Mouse (Mus musculus): ENCODE data around the gene Lrrc66.
"Not testable (repeated sequence)": the region's sequence is repeated elsewhere in the genome, so short reads cannot be mapped to it uniquely, and the experiment has no call there.

Lrrc66 gene

DNA sequence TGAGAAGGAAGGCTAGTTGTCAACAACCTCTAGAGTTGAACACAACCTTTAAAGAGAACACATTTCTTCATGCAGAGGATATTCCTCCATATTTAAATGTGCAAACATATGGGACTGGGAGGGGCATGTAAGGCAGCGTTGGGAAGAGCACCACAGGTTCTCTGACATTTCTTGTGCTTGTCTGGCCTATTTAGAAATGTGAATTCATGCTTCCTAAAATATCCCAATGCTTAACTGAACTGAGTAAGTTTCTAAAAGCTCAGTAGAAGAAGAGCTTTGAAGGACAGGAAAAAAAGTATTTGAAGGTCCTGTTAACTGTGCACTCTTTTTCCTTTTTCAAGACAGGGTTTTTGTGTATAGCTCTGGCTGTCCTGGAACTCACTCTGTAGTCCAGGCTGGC is 13.4 kb downstream of the Lrrc66 start:
- in situ Hi-C loops (cut with MboI, MseI): no loop called here

DNA sequence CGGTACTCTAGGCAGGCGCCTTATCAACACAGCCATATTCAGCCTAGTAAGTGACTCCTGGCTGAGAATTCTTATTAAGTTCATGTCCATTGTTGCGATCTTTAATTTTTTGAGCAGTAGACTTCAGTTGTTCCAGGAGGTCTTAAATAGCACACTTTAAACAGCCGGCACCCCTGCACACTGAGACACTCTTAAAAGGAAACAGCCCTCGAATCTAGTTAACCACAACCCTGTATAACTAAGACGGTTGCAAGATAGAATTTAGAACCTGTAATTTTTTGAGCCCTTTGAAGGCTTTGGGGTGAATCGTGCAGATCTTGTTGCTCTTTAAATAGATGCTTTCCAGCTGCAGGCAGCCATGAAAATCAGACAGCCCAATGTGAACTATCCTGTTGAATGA is 17.1 kb downstream of the Lrrc66 start:
- in situ Hi-C loops (cut with MboI, MseI): no loop called here

DNA sequence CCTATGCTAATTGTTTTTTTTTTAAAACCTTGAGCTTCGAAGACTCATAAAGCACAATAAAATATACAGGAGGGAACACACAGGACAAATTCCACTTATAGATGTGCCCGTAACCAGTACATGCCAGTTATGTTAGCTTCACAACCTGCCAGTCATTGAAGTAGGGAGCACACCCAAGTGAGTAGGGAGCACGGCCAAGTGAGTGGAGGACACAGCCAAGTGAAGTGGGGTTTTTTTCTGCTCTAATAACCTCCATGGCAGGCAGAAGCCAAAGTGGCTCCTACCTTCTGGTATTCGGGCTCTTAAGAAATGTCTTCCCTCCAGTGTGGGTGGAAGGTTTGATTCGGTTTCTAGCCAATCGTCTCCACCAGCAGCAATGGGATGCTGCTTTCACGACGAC is 19.0 kb downstream of the Lrrc66 start:
- in situ Hi-C loops (cut with MboI, MseI): no loop called here

DNA sequence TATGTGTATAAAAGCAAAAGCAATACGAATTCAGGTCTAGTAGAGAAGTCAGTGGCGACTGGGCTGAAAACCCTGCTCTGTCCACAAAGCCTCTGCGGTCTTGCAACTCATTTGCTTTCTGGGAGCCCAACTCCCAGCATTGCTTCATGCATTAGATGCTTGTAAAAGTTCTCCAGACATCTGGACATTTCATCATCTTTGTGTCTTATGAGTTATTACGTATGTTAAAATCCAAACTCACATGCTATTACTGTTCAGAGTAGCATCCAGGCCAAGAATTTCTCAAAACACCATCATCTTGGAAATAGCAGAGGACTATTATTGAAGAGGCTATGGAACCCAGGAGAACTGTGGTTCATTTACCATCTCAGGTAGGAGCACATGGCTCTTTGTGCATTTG is 21.3 kb downstream of the Lrrc66 start:
- in situ Hi-C loops (cut with MboI, MseI): no loop called here

DNA sequence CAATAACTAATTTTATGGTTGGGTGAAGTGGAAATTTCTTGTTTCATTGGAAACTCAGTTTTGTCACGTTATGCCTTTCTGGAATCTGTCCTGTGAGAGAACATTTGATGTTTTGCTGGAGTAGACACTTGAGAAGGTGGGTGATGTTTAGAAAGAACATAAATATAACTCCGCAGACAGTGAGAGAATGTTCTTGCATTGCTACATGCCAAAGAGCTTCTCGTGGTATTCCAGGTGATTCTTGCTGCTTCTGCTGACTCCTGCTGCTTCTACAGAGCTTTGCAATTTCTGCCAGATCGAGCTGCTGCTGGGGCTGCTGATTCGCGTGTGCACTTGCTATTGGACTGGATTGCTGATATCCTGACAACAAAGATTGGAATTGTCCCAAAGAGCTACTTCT is 27.4 kb downstream of the Lrrc66 start:
- in situ Hi-C loops (cut with MboI, MseI): no loop called here

DNA sequence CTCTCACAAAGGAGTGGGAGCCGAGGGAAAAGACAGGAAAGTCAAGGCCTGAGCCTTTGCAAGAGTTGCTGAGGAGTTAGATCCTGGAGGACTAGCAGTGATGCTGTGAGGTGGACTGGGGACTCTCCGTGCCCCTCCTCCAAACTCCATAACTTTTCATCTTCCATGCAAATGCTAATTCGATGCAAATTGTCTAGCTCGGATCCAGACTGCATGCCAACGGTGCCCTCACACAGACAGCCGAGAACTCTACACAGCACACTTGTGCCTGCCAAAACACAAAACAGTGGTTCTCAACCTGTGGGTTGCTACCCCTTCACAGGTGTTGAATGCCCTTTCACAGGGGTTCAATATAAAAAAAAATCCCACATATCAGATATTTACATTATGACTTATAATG is 27.8 kb downstream of the Lrrc66 start:
- in situ Hi-C loops (cut with MboI, MseI): no loop called here

DNA sequence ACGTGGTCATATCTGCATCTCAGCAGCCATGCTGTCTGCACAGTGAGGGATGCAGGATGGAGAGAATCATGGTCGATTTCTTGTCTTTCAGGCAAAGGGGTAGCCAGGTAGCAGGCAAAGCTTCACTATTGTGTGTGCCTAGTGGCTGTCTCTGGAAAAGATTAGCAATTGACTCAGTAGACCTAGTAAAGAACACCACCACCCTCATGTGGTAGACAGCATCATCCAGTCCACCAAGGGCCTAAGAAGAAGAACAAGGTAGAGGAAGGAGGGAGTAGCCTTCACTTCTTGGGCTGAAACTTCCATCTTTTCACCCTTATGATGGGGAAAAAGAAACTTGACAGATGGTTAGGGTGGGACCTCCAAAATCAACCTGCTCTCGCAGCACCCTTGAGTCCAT is 29.5 kb downstream of the Lrrc66 start:
- in situ Hi-C loops (cut with MboI, MseI): no loop called here

DNA sequence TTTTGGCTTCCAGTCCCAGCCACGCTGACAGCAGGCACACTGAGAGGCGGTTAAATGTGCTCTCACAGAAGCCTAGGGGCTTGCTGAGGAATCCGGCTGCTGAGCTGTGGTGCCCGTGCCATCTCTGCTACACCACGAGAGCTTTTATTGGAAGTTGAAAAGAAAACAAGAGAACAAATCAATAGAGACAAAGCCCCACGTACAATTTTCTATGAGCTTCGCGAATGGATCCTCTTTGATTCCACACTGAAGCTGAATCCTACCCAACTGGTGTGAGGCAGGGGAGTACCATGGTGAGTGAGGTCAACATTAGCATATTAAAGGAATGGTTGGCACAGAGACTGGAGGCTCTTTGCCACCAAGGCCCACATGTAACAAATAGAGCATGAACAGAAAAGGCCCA is 31.0 kb downstream of the Lrrc66 start:
- in situ Hi-C loops (cut with MboI, MseI): no loop called here

DNA sequence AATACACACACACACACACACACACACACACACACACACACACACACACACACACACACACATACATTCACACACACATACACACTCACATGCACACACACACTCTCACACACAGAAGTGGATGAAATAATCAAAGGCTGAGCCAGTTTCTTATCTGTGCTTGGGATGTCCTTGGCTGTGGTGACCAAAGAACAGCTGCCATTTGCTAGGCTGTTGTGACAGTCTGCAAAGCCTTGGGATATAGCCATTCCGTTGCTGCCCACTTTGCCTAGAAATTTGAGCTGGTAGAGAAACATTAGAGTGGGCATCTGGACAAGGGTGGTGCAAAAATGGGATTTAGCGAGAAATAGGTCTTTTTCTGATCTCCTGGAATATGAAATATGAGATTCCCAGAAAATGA is 32.3 kb downstream of the Lrrc66 start:
- in situ Hi-C loops (cut with MboI, MseI): loop anchor here in 1 of 2 experiments (10.0 kb wide), 1 partner anchor 1605 kb away; no protein-coding TSS in a partner anchor

DNA sequence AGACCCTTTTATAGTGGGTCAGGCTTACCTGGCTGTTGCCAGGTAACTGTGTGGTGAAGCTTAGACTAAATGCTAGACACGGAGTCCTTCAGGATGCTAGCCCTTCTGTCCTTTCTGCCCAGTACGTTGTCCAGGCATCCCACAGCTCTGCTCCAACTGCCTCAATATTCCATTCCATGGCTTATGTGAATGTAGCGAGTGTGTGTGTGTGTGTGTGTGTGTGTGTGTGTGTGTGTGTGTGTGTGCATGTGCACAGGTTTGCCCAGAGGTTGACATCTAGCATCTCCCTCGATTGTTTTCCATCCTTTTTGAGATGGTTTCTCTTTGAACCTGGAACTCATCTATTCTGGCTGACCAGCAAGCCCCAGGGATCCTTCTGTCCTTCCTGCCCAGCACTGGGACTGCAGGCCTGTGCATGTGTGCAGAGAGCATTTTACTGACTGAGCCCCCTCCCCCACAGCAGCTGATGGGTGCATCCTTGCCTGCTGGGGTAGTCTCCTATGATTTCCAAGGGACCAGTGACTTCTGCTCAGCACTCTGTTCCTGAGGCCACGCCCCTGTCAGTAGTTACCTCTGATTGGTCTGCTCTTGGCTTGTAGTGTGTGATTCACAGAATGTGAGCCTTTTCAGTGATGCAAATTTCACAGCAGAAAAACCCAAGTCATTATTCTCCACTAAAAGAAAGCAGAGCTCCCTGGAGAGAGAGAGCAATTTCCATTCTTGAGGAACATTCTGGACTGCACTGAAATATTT is 33.2 kb downstream of the Lrrc66 start:
- in situ Hi-C loops (cut with MboI, MseI): loop anchor here in 1 of 2 experiments (10.0 kb wide), 1 partner anchor 1606 kb away; no protein-coding TSS in a partner anchor

DNA sequence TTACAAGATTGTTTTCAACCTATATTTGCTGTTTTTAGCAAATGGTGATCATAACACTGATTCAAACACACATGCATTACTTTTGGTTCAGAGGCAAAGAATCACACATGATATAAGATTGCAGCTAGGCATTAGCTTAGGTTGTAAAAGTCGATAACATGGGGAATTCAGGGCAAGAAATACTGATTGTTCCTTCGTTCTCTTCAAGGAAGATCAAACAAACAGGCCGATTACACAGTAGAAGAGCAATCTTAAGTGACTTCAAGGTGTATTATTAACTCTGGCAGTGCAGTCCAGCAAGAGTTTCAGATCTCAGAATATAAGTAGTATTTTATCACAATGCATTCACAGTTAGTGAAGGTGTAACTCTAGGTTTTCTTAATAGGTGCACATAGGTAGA is 45.2 kb downstream of the Lrrc66 start:
- in situ Hi-C loops (cut with MboI, MseI): no loop called here

DNA sequence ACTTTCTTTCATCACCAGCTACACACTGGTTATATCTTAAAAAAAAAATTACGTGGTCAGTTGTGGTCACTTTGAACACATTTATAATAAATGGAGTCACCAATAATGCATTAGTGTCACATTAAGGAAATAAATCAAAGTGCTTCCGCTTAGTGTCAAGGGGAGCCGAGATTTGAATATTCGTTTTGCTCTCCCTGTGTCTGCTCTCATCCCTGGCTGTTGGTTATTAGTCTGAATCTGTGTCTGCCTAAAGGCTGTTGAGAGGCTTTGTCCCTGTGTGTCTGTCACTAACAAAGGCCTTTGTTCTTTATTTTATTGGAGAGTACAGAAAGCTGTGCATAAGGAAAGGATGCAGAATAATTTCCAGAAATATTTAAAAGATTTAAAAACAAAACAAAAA is 45.7 kb downstream of the Lrrc66 start:
- in situ Hi-C loops (cut with MboI, MseI): no loop called here

DNA sequence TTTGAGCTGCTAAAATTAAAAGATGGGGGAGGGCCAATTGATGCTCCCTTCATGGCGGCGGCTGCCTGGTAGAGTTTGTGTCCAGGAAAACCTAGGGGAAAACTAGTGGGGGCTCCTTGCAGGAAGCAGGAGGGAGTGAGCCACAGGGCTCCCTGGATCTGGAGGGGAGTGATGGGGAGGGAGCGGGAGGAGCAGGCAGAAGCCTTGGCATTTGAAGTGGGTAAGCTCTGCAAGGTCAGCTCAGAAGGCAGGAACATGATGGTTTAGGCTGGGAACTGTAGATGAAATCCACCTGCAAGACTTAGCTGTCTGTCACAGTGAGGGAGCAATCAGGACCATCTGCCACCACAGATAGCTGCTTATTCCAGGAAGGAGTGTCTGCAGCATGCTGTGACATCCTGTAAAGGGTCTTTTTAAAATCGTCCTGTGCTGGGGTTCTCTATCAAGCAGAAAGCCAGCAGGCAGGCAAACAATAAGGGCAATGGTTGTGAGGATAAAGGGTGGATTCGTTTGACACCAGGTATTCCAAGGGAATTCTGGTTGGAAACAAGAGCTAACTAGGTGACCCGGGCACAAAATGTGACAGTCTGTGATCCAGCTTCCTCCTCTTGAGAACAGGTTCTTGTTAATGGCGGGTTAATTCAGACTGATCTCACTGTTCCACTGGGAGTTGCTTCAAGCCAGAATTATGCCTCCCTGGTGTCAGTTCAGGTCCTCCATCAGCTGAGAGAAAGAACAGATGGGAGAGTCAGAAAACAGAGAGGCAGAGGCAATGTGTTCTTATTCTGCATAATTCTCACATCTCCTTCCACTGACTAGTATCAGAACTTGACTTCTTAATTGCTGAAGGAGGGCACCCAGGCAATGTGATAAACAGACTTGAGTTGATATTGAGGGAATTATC is 46.9 kb downstream of the Lrrc66 start:
- in situ Hi-C loops (cut with MboI, MseI): no loop called here

DNA sequence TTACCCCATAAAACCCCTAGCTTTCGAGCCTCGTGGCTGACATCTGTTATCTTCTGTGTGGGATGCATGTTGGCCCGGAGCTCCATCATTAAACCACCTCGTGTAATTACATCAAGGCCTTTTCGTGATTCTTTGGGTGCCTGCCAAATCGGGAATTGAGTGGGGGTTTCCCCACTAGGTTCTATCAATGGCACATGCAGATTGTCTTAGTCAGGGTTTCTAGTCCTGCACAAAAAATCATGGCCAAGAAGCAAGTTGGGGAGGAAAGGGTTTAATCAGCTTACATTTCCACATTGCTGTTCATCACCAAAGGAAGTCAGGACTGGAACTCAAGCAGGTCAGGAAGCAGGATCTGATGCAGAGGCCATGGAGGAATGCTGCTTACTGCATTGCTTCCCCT is 48.3 kb downstream of the Lrrc66 start:
- in situ Hi-C loops (cut with MboI, MseI): not testable (repeated sequence)

DNA sequence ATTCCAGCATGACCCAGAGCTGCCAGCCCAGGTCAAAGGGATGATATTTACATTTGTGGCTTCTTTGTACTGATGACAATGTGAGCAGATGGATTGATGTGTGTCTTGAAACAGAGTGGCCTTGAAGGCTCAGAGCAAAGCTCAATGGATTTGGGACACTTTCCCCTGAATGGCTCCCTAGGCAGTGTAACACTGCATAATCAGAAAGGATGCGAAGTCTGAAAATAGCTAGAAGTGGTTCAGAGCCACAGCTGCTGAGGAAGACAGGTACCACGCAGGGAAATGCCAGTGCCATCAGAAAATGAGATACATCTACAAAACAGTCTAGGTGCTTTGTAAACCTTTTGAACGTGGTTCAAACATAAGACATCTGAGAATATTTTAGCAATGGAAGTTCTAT is 54.2 kb downstream of the Lrrc66 start:
- in situ Hi-C loops (cut with MboI, MseI): no loop called here

DNA sequence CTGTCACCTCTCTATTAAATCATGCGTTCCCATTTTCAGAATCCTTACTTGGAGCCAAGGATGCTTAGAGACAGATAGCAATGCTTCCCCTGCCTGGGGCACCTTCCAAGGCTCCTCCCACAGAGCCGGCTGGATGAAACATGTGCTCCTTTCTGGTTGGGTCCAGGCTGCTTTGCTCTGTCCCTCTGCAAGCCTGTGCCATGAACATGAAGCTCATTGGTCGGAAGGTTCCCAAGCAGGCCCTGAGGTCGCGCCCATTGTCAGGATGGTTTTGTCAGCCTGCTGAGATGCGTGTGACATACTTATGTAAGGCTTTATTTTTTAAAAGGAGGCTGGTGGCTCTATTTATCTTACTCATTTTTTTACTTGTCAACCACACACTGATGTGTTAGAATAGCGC is 55.6 kb downstream of the Lrrc66 start:
- in situ Hi-C loops (cut with MboI, MseI): no loop called here

DNA sequence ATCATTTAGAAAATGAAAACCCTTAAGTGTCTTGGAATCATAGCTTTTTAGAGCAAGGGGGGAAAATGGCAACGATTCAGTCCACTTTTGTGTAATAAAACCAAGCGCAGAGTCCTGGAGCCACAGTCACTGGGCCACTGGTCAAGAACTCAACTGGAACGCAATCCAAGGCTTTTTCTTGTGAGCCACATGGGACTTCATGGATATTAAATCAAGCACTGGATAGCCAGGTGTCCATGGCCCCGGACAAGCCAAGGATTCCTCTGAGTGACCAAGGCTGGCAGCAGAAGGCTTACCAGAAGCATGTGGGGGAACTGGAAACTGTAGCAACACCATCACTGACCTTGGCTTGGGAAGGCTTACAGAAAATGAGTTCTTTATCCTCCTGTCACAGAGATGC is 57.7 kb downstream of the Lrrc66 start:
- in situ Hi-C loops (cut with MboI, MseI): no loop called here

DNA sequence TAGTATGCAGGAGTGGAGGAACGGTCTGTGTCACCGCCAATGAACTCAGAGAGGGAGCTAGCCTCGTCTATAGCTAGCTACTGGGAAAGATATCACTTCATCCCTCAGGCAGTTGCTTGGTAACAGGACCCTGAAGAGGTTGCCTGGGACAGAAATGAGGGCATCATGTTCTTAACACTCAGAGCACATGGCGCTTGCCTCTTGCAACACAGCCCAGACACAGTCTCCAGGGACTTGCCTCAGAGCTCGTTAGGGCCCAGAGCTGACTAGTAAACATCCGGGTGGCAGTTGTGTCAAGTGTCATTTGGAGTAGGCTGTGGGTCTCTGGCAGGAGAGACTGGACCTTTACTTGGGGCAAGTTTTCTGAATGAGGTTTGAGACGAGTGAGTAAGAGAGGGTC is 58.5 kb downstream of the Lrrc66 start:
- in situ Hi-C loops (cut with MboI, MseI): no loop called here

DNA sequence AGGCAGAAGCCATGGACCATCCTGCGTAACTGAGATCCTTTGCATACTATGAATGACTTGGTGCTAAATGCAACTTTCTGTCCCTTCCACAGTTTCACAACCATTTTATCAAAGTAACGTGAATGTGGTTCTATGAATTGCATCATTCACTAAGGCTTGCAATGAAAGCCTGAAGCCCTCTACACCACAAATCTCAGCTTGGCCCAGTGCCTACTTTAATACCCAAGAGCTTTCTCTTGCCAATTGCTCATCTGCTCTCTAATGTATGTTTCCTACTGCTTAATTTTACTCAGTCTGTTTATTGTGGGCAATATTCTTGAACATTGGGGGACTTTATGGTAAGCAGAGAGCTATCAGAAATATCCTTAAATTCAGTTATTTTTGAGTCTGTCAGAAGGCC is 59.5 kb downstream of the Lrrc66 start:
- in situ Hi-C loops (cut with MboI, MseI): no loop called here

DNA sequence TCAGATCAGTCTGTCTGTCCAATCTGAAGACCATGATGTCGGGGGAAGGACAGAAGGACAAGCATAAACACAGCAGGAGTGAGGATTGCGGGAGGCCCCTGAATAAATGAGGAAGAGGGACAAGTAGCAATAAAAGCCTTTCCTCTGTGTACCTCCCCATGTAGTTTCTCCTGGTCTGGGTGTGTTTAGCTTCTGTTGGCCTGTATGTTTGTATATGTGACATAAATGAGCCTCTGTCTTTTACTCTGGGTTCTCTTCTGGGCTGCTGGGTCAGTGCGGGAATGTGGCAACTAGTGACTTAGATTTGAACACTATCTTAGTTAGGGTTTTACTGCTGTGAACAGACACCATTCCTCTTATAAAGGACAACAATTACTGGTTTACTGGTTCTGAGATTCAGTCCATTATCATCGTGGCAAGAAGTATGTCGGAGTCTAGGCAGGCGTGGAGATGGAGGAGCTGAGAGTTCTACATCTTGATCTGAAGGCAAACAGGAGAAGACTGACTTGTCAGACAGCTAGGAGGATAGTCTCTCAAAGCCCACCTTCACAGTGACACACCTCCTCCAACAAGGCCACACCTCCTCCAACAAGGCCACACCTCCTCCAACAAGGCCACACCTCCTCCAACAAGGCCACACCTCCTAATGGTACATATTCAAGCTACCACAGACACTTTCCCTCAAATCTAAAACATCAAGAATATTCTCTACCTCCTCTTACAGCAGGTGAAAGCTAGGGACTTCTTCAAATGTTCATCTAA is 60.8 kb downstream of the Lrrc66 start:
- in situ Hi-C loops (cut with MboI, MseI): no loop called here

DNA sequence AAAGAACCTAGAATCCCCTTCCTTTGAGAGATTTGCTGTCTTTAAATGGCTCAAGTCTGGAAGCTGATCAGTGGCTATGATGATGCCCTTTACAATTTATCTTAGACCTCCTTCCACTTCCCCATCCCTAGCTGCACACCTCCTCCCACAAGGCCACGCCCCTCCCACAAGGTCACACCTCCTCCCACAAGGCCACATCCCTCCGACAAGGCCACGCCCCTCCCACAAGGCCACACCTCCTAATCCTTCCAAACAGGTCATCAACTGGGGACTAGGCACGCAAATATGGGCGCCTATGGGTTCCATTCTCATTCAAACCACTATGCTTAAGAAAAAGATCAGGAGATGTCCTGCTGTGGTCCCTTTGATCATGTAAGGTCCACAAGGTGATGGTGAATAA is 63.1 kb downstream of the Lrrc66 start:
- in situ Hi-C loops (cut with MboI, MseI): no loop called here

DNA sequence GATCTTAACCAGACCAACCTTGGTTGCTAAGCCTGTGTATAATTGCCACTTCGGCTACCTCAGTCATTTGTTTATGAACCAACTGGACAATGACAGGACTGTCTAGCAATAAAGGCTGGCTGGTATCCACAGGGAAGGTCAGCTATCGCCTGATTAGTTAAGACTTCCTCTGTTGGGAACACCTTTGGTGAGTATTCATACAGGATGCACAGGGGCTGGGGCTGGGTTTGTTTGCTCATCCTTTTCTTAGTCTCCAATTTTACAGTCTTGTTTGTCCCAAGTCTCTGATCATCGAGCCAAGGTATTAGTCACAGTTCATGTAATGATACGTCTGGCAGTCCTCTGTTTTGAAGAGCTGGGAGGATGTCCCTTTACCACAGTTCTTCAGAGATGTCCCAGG is 65.4 kb downstream of the Lrrc66 start:
- in situ Hi-C loops (cut with MboI, MseI): no loop called here

Data from T-helper 17 cell (primary cell).